Mouse (Mus musculus) cerebellum, postnatal 25 days (tissue): ENCODE results near the gene Gpr157.

Experiments used
- DNase-seq, 2 experiments: peaks; one replicate each; pipeline ENCODE4 v3.0.0; 2021; ENCODE audit warnings: mixed read lengths in 2 of 2

The Gpr157 gene

DNA sequence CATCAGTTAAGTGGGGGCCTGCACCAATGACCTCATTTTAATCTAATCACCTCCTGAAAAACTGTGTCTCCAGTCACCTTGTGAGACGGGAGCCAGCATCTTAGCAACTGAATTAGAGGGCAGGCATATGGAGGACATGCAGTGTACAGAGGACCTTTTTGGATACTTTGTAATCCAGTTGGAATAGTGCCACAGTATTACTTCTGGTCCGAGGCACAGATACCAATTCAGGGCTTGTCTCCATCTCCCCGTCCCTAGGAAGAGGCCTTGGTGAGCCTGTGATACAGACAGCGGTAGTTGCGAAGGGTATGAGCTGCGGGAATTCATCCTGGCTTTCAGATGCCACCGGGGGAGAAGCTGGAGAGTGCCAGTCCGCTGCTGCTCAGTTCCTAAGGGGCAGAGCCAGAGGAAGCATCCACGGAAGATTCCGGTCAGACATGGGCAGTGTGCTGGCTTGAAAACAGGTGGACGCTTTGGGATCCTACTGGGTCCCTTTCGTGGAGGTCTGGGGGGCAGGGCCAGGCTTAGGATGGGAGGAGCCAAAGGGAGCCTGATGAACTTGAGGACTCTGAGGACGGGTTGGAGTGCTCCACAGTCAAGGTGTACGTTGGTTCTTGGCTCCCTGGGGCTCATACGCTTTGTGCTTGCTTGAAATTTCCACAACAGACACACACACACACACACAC, 14.6 kb upstream of the Gpr157 start:
- DNase-seq = peak; percentile 29 to 38

DNA sequence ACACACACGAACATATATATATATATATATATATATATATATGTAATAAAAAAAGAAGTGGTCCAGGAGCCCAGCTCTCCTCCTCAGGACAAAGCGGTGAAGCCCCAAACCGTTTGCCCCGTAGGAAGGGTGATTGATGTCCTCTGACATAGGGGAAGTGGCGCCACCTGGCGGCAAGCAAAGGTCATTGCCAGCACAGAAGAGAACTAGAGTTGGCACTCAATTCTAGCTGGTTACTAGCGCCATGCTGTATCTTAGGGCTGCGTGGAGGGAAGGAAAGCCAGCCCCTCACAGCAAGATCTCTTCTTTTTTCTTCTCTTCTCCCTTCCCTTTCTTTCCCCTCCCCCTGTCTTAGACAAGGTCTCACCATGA, 14.1 kb upstream of the Gpr157 start:
- DNase-seq = peak; percentile 52 to 75

GRCm38 (mm10) chr4:150075350-150075749, 11.8 kb upstream of the Gpr157 start:
- DNase-seq = no peak

DNA sequence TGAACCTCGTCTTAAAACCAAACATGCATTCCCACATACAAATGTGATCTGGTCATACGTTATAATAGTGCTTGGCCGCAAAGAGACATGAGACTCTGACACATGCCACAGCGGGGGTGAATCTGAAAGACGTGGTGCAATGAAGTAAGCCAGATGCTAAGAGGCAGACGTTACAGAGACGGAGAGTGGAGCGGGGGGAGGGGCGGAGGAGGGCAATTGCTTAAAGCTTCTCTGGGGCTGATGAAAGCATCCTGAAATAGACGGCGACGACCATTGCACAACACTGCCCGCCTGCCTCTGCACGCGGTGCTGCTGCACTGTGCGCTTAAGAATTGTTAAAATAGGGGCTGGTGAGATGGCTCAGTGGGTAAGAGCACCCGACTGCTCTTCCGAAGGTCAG, 11.0 kb upstream of the Gpr157 start:
- DNase-seq = no peak

DNA sequence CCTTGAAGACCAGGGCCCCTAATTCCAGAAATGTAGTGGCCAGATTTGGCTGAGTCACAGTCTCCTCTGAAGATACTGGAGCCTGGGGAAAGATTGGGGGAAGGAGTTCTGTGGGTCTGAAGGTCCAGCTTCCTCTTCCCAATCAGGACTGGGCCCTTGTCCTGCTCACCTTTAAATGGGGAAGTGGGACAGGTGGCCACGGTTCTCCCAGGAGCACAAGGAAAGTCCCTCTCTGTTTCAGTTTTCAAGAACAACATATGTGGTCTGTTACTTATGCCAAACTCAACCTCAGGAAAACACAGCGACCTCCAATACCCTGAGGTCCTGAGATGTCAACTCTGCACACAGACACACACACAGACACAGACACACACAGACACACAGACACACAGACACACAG, 8.5 kb upstream of the Gpr157 start:
- no peak for DNase-seq

DNA sequence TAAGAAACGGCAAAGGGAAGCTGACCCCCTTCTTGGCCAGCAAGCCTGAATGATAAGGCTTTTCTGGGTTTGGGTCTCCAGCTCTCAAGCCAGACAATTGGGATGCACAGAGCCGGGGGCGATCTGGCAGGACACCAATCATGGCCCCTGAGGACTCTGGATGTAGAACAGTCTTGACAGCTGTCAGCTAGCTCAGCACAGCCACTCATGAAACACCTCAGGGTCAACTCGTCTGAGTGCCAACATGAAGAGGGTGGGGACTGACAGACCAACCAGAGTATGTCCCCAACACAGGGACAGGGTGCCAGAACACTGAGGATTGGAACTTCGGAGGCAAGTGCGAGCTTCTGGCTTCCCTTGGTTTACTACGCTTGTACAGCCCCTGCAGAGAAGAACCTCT, 7.9 kb upstream of the Gpr157 start:
- no peak for DNase-seq

GRCm38 (mm10) chr4:150080330-150080967, 6.7 kb upstream of the Gpr157 start:
- DNase-seq = no peak

DNA sequence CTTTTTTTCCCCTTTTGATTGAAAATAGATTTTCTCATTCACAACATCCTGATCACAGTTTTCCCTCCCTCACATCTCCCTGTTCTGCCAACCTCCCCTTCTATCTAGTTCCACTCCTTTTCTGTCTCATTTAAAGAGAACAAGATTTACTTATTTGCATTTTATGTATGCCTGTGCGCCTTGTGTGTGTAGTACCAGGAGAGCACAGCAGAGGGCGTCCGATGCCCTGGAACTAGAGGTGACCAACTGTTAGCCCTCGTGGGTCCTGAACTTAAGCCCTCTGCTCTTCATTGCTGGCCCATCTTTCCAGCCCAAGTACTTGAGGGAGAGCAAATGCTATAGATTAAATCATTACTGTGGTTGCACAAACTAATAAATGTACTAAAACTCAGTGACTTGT, 1.8 kb upstream of the Gpr157 start:
- DNase-seq = no peak

GRCm38 (mm10) chr4:150086841-150087160, 364 bp upstream of the Gpr157 start:
- DNase-seq = no peak

- peak in 1 of 2 experiments; percentile 63 for DNase-seq
Measured at GRCm38 (mm10) chr4:150087890-150088530, 845 bp downstream of the Gpr157 start.

DNA sequence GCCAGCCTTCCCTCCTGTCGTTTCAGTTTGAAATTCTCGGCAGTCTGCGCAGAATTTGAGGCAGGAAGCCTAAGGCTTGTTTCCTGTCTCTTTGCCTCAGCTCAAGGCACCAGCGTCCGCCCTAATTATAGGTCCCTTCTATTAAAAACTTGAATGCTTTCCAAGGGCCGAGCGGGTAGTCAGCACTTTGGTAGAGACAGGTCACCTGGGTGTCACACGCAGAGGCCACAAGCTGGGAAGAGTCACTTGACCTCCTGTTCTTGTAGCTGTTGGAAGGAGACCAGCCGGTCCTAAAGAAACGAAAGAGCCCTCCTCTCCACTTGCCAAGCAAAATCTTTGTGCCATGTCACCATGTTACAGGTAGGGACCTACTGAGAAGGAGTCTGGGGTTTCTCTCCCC, 2.0 kb downstream of the Gpr157 start:
- DNase-seq = peak in 1 of 2 experiments; percentile 27

DNA sequence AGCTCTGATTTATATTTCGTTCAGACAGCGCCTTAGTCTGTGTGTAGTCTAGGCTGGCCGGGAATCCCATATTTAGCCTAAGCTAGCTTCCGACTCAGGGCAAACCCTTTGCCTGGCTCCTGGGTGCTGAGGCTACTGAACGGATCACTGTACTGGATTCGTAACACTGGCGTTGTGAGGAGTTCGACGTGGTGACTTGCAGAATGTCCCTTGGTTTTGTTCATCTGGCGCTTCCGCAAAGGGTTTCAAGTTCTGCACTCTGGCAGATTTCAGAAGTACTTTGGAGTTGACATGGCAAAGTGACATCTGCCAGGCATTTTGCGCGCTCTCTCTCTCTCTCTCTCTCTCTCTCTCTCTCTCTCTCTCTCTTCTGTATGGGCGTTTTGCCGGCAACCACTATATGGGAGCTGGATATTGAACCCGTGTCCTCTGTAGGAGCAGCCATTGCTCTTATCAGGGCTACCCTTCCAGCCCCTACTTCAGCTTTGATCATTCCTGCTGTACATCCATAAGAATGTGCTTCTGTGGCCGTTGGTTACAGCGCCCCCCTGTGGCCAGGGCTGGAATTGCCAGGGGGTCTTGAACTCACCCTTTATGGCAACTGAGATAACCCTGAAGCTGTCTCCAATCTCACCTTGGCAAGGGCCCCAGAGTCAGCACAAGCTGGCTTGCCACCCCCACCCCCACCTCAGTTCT, 4.9 kb downstream of the Gpr157 start:
- peak in 1 of 2 experiments; percentile 51 for DNase-seq

DNA sequence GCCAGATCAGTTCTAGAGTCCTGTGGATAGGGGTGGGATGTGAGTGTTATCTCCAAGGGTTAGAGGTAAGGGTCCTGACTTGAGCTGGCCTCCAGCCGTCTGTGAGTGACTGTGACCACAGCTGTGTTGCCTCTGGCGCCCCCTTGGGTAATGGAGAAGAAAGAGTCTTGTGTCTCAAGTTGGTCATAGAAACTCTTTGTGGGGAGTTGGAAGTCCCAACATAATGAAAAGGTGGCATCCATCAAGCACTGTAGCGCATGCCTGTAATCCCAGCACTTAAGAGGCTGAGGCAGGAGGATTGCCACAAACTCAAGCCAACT, 5.4 kb downstream of the Gpr157 start:
- DNase-seq = no peak

GRCm38 (mm10) chr4:150093560-150094462, 6.6 kb downstream of the Gpr157 start:
- no peak for DNase-seq

DNA sequence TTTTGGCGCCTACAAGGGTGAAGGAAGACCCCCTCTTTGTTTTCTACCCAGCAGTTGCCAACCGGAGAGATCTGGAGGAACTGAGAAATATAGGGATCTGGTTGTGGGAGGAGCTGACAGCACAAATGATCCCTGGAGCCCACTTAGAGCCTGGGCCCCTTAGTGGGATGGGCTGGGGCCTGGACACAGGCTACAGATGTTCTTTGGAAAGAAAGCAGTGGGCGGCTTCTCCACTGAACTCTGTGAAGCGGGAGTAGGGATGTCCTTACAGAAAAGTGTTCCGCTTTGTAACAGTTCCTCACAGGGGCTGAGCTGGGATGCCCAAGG, 7.3 kb downstream of the Gpr157 start:
- DNase-seq = no peak

GRCm38 (mm10) chr4:150096309-150096708, 9.1 kb downstream of the Gpr157 start:
- DNase-seq = no peak

DNA sequence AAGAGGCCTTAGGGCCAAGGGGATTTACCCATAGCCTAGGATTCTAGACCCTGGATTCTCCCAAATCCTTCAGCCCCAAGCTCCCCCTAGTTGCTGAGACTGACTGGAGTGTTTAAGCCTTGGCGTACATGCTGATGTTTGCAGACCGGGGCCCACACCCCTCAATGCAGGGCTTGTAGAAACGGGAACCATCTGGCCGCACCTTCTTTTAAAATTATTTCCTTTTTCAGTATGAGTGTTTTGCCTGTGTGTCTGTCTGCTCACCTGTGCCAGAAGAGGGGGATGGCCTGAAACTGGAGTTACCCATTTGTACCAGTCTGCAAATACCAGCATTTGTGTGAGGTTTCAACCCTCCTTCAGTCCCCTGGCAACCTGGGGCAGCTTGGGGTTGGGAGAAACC, 10.7 kb downstream of the Gpr157 start:
- DNase-seq = no peak

- DNase-seq = peak; percentile 78 to 84
Measured at GRCm38 (mm10) chr4:150098880-150099279, 11.7 kb downstream of the Gpr157 start.

- DNase-seq = no peak
Measured at GRCm38 (mm10) chr4:150102822-150103221, 15.7 kb downstream of the Gpr157 start.

DNA sequence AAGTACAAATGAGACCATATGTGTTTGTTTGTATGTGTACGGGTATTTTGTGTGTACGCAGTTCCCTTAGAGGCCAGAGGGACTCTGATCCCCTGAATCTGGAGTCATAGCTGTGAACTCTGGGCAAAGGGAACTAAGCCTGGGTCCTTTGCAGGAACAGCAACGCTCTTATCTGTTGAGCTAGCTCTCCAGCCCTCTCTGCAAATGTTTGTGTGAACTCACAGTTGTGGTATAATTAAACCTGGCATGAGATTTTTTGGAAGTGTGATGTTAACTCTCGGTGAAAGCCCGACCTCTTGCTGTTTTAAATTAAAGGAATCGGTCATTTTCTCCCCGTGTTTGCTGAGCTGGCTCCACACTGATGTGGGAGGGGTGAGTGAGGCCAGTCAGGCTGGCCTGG, 18.5 kb downstream of the Gpr157 start:
- no peak for DNase-seq

DNA sequence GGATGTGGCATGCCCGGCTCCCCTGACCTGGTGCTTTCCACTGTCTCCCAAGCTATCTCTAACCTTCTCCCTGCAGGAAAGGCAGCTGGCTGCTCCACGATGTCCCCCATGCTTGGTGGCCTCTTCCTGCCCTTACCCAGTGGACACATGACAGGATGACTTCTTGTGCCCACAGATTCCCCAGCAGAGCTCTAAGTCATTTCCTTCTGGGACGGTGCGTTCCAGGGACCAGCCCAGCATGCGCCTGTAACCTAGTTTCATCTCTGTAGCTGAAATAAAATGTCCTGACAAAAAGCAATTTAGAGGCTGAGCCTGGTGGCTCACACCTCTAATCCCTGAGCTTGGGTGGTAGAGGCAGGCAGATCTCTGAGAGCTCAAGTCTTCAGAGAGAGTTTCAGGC, 19.5 kb downstream of the Gpr157 start:
- DNase-seq = peak; percentile 31 to 40

DNA sequence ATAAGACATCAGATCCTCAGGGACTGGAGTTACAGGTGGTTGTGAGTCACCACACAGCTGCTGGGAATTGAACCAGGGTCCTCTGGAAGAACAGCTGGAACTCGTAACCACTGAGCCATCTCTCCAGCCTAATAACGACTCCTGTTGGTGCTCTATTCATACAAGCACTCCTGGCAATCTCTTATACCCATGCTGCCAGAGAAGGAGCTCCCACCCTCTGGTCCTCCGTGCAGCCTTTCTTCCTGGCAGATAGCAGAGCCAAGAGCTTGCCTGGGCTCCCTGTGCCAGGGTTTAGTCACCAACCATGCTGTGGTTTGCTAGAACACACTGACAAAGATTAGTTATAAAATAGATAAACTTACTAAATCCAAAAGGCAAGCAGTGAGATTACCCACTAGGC, 22.5 kb downstream of the Gpr157 start:
- no peak for DNase-seq

DNA sequence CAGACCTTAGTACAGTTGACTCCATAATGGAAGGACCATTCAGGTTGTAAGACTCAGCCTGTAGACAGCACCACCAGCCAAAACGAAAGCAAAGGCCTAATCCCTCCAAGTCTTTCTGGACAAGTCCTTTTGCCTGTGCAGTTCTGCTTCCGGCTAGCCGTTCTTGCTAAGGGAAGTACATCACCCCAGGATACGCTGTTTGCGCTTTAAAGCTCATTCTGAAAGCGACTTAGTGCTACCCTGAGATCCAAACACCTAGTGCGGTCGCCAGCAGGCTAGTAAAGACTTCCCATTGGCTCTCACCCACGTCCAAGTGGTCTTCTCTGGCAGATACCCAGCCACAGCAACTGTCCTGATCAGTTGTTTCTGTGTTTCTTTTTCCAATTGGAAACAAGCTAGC, 23.2 kb downstream of the Gpr157 start:
- DNase-seq = no peak
